Mouse (Mus musculus) brain, adult 10 weeks (tissue): ENCODE data around the gene Zfp558. TPM values are rescaled to one million over a fixed set of nuclear protein-coding genes. Genes with fewer than 3 reads are reported as not detected.

Source experiments
- polyA plus RNA-seq: library from polyadenylated mRNA; stranded (reverse); fragments of 350-450 nt; fragmentation: Illumina TruSeq; extraction: RNeasy Lipid Tissue Mini Kit (QIAGEN cat#74804); gene quantifications from one replicate; pipeline ENCODE4 v1.2.3, GENCODE M21; 2015; ENCODE audit warnings: low read depth, low replicate concordance

The Zfp558 gene
- polyA plus RNA-seq, result 2.8 TPM

GRCm38 (mm10) chr9:18478168-18478567 is at the start of gene Zfp558, which contains the start of gene Mbd3l1:
Gene Zfp558, minus strand, starts transcription at chr9:18478268.
Gene Mbd3l1, plus strand, starts transcription at chr9:18478359.

DNA sequence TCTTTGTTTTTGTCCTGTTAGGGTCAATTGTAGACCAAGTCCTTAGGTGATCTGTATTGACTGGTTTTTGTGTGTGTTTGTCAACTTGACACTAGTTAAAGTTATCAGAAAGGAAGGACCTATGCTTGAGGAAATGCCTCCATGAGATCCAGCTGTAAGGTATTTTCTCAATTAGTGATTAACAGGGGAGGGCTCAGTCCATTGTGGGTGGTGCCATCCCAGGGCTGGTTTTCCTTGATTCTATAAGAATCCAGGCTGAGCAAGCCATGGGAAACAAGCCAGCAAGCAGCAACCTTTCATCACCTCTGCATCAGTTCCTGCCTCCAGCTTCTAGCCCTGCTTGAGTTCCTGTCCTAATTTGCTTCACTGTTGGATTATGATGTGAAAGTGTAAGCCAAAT is 47.7 kb downstream of the Zfp558 start, which contains the start of gene Mbd3l2:
Mbd3l2 (plus strand) TSS at position 301 of the 400 bp plus-strand sequence.

Other genes starting within 250 kb of the Zfp558 start
- 86.0 TPM for gene Chordc1, start 186.1 kb downstream of the Zfp558 start, polyA plus RNA-seq
- gene Naalad2, start 75.3 kb downstream of the Zfp558 start, polyA plus RNA-seq, result 0.77 TPM
- not detected for gene Ubtfl1, start 73.8 kb downstream of the Zfp558 start, polyA plus RNA-seq
- gene Mbd3l2, start 47.6 kb downstream of the Zfp558 start, polyA plus RNA-seq, result not detected
- not detected for gene Mbd3l1, start 91 bp upstream of the Zfp558 start, polyA plus RNA-seq
- gene Muc16, start 196.3 kb upstream of the Zfp558 start, polyA plus RNA-seq, result not detected